Mouse (Mus musculus) G1E (cell line): Measurements from ENCODE around the gene Hist1h2be.

Source experiments
- CTCF ChIP-seq: IDR thresholded peaks from 2 replicates; pipeline ENCODE4 v1.5.1; 2012; ENCODE audit warnings: low read depth, low read length, inconsistent platforms, mixed read lengths
- GATA1 ChIP-seq: IDR thresholded peaks from 2 replicates; pipeline ENCODE4 v1.6.1; 2012; ENCODE audit warnings: borderline replicate concordance, low read length, inconsistent platforms, mixed read lengths
- TAL1 ChIP-seq: conservative IDR thresholded peaks from 2 replicates; pipeline ENCODE4 v1.6.1; 2012; ENCODE audit warnings: low read depth, low read length, inconsistent platforms, mixed read lengths

DNA sequence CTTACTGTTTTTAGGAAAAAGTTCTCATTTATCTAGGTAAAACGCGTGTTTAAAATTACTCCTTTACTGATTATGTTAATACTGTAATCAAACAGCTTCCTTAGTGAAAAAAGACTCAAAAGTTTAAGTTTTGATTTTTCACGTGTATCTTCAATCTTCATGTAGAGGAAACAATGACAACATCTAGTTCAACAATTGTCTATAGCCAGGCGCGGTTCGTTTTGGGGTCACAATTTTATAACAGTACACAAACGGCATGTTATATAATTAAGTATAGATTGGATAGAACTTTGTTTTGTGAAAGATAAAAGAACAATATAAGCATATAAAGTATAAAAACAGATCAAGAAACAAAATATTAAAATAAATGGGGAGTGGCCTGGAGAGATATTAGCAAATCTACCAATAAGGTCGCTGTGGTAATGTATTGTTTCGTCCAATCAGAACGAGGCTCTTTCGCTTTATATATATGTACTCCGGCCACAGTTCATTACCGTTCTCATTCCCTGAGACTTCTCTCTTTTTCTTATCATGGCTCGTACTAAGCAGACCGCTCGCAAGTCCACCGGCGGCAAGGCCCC lies 45.6 kb downstream of the Hist1h2be start, which contains the start of gene Hist1h3d:
- TF ChIP-seq CTCF = no peak
- TF ChIP-seq GATA1 = no peak
- TF ChIP-seq TAL1 = no peak
